Mouse (Mus musculus): ENCODE data around the gene Tagln2. TPM values are rescaled to one million over a fixed set of nuclear protein-coding genes. Genes with fewer than 3 reads are reported as not detected.

The Tagln2 gene
- 100 to 1,000 TPM; 271 to 514 TPM for polyA plus RNA-seq (2017; shearing (Covaris generic))

DNA sequence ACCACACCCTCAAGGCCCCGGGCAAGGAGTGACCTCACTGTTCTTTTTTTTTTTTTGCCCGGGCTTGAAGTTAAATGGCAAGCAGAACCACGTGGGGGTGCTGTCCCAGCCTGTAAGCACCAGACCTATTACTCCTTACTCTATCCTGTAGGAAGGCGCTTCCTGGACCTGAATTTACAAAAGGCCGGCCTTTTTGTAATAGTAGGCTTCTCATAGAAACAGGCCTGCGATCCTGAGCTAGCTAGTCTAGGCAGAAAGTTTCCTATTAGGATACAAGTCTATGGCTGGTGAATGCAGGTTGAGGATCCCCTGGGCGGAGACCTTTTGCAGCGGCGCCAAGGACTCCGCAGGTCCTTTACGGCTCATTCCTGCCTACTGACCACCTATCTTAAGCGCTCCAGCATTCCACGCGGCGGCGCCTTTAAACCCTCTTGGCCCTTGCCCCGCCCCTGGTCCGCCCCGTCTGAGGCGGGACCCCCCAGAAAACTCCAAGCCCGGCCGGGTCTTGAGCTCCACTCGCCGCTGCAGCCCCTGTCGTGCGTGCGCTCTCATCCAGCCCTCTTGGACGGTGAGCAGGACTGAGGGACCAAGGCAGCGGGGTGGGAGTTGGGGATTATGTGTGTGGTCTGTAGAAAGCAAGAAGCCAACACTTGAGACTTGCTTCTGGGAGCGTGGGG is at the start of gene Tagln2:
Gene Tagln2 (plus strand): TSS at position 283 of the 677 bp plus-strand sequence.

DNA sequence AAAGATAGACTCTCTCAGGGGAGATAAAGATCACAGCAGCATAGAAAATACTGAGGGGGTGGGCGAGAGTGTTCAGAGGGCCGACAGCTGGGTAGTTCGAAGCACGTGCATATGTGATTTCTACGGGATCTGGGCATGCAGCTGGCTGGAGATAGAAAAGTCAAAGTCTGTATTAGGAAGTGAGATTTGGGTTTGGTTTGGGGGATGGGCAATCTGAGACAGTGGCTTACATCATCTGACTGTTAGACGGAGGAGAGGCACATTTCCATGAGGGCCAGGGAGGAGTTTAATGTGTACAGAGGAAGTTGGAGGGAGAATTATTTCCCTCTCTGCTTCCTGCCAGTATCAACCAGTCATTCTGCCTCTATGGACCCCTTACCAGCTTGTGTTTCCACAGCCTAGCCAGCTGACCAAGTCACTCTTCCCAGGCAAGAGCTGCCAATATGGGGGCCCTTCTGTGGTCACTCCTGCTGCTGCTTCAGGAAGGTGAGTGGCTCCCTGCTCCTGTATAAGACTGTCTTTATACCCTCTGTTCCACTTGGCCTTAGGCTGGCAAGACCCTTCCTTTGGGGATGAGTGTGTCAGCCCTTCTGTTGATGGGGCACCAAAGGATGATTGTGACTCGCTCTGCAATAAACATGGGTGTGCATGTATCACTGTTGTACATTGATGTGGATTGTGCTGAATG is 24.6 kb upstream of the Tagln2 start, which contains the start of gene Slamf9:
Gene Slamf9 (plus strand): TSS at position 305 of the 688 bp plus-strand sequence.

DNA sequence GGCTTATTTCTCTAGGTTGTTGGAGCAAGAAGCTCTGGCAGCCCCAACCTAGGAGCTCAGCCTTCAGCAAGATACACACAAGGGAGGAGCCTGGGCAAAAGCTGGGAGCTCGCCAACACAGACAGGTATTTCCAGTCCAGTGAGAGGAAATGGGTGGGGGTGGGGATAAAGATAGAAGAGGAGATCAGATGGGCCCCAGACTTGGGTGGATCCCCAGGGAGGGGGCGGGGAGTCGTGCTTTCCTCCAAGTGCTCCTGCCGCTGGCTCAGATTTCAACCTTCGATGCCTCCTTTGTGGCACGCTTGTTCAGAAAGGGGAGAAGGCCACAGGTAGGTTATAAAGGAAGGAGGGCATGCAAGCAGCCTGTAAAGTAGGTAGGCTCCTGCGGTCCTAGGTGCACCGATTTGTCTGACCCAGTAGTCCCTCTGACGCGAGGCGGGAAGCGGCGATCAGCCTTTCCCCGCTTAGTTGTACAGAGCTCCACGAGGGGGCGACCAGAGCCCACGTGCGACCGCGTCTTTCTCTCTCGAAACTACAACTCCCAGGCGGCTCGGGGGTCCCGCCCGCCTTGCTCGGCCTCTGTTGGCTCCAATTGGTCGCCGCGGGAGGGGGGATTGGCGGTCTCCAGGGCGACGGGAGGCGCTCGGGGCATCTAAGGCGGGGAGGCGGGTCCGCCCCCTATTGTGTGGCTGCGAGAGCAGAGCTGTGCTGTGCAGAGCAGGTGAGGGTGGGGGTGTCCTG is 18.1 kb upstream of the Tagln2 start, which contains the start of gene Igsf9:
Gene Igsf9 (plus strand): TSS at position 249 of the 741 bp plus-strand sequence.

DNA sequence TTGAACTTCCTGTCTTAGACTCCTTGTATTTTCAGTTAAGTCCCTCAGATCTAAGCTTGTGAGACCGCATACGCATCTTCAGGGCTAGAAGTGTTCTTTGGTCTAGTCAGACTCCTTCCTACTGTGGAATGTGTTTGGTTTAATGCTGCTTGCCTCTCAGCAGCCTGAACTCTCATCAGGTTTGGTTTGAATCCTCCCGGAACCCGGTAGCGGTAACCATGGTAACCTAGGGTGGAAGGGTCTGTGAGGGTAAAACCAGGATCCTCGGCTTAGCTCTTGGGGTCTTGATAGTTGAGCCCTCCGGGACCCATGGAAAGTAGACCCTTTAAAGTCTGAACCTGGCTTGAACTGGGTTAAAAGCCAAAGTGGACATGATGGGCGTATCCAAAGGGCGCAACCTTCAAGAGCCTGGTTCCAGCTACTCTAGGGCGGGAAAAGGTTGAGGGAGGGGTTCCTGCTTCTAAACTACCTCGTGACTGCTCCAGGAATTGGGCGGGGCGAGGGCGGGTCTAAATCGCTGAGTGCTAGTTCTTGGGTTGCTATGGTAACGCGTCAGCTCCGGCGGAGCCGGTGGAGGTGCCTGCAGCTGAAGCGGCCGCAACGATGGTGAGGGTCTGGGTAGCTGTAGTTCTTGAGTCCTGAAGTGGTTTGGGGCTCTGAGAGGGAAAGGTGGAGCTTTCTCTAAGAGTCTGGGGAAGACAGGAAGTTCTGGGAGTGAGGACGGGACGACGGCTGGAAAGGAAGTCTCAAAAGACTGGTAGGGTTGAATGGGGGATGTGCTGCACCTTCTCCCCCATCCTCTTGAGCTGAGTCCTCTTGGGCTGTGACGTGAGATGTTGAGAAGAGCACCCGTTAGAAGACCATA is 21.0 kb downstream of the Tagln2 start, which contains the start of gene Cfap45:
Gene Cfap45 (plus strand): TSS at position 226 of the 865 bp plus-strand sequence.

DNA sequence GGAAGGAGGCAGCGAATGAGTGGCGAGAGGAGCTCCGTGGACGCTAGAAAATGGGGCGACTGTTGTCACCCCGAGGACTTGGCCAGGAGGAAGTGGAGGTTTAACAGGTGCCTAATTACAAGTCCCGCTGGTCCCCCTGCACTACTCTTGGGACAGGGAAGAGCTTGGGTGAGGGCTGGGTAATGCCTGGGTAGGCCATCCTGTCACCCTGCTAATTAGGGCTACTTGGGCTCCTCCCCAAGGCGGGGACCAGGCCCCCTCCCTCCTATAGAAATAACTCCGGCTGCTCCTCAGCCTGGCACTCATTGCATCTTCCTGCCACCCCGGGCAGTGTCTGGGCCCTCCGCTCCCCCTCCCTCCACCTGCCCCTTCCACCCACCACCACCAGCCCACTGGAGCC is 55.8 kb downstream of the Tagln2 start, which contains the start of gene Vsig8:
Gene Vsig8 (plus strand): TSS at position 301 of the 400 bp plus-strand sequence.

Other genes starting within 250 kb of the Tagln2 start
- 1 to 10 TPM in 1 of 2 experiments, not detected in 1; 1.2 TPM for gene Atp1a4, start 241.6 kb upstream of the Tagln2 start, polyA plus RNA-seq (2017; shearing (Covaris generic))
- 10 to 100 TPM; 30.5 to 47.2 TPM for gene Igsf8, start 238.4 kb upstream of the Tagln2 start, polyA plus RNA-seq (2017; shearing (Covaris generic))
- 1 to 10 TPM in 1 of 2 experiments, under 1 TPM in 1; 0.22 to 2.1 TPM for gene Atp1a2, start 202.0 kb upstream of the Tagln2 start, polyA plus RNA-seq (2017; shearing (Covaris generic))
- gene Kcnj9, start 170.7 kb upstream of the Tagln2 start, polyA plus RNA-seq (2017; shearing (Covaris generic)), result under 1 TPM in 1 of 2 experiments, not detected in 1; 0.87 TPM
- gene Kcnj10, start 158.8 kb upstream of the Tagln2 start, polyA plus RNA-seq (2017; shearing (Covaris generic)), result under 1 TPM; 0.13 to 0.75 TPM
- 10 to 100 TPM in 1 of 2 experiments, 1 to 10 TPM in 1; 8.8 to 11.6 TPM for gene Pigm, start 123.5 kb upstream of the Tagln2 start, polyA plus RNA-seq (2017; shearing (Covaris generic))
- gene Slamf9, start 24.7 kb upstream of the Tagln2 start, polyA plus RNA-seq (2017; shearing (Covaris generic)), result 1 to 10 TPM in 1 of 2 experiments, under 1 TPM in 1; 0.36 to 1.6 TPM
- 1 to 10 TPM in 1 of 2 experiments, under 1 TPM in 1; 0.23 to 3.5 TPM for gene Igsf9, start 18.3 kb upstream of the Tagln2 start, polyA plus RNA-seq (2017; shearing (Covaris generic))
- 1 to 10 TPM in 1 of 2 experiments, under 1 TPM in 1; 0.11 to 3.5 TPM for gene Cfap45, start 20.8 kb downstream of the Tagln2 start, polyA plus RNA-seq (2017; shearing (Covaris generic))
- not detected for gene Vsig8, start 55.9 kb downstream of the Tagln2 start, polyA plus RNA-seq (2017; shearing (Covaris generic))
- gene Slamf8, start 90.5 kb downstream of the Tagln2 start, polyA plus RNA-seq (2017; shearing (Covaris generic)), result under 1 TPM in 1 of 2 experiments, not detected in 1; 0.31 TPM
- under 1 TPM in 1 of 2 experiments, not detected in 1; 0.11 TPM for gene Fcrl6, start 102.5 kb downstream of the Tagln2 start, polyA plus RNA-seq (2017; shearing (Covaris generic))
- gene Dusp23, start 132.9 kb downstream of the Tagln2 start, polyA plus RNA-seq (2017; shearing (Covaris generic)), result 1 to 10 TPM; 6.5 to 7.8 TPM
- gene Crp, start 198.0 kb downstream of the Tagln2 start, polyA plus RNA-seq (2017; shearing (Covaris generic)), result not detected

All from inflammation-experienced regulatory T-cells (primary cell).